Mouse (Mus musculus) neural tube, embryonic 10.5 days (tissue): ENCODE measurements at regions not wholly inside any gene's neighbourhood (a gene's known extent, or its start where the extent isn't known, plus 50 kb on each side); places are given as distances from the start of the nearest gene placed in this dataset.
"Not testable (repeated sequence)": the region's sequence is repeated elsewhere in the genome, so short reads cannot be mapped to it uniquely, and the experiment has no call there.

Experiments used
- DNase-seq: peaks from one replicate; pipeline ENCODE4 v3.0.0-alpha.2; 2017; ENCODE audit warnings: low spot score; ENCODE audit errors: extremely low spot score

GRCm38 (mm10) chr17:59179018-59179417 lies 165.8 kb upstream of the Nudt12 start:
- no peak for DNase-seq

DNA sequence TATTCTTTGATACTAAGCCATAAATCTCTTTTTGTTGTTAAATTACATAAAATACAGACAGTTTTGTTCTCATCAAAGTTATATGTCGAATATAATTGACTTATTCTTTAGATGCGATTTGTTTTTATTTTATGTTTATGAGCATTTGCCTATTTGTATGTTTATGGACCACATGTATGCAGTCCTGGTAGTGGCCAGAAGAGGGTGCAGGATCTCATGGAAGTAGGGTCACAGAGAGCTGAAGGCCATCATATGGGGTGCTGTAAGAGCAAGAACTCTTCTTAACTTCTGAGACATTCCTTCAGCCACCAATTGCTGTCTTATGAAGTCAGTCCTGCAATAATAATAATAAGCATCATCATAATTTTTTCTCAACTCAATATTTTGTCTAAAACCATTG lies 143.2 kb upstream of the Nudt12 start:
- no peak for DNase-seq

DNA sequence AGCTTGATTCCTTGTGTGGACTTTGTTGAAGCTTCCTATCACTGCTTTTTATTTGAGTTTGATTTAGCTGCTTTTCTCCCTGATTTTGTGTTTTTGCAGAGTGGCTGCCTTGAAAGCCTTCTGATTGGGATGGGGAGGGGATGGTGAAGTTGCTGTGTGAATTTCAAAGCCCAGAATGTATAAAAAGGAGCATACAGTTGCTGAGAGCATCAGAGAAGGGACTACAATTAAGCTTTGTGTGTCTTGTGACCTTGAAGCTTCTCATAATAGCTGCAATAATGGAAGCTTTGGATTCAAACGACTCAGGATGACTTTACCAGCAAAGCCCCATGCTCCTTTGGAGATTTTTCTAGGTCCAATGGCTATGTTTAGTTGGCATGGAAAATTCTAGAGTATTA lies 130.6 kb upstream of the Nudt12 start:
- no peak for DNase-seq

GRCm38 (mm10) chr17:59142995-59143759 lies 130.0 kb upstream of the Nudt12 start:
- DNase-seq = no peak

GRCm38 (mm10) chr17:59138791-59139190 lies 125.6 kb upstream of the Nudt12 start:
- DNase-seq = no peak

DNA sequence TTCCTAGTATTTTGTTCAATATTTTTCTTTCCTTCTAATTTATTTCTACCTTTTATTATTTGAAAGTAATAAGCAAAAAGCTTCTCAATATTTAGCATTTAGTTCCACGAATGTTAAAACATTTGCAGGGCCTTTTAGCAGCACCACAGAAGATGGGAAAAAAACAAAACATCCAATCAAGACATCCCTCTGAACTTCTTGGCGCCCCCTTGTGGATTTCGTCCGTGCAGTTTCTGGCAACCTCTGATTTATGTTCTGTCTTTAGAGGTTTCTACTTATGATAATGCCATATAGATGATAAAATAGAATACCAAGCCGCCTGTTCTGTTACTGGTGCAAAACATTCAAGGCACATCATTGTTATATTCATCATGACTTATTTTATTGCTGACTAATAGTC lies 86.2 kb upstream of the Nudt12 start:
- peak; percentile 32 for DNase-seq

GRCm38 (mm10) chr17:59076846-59077245 lies 63.7 kb upstream of the Nudt12 start:
- not testable (repeated sequence) for DNase-seq

DNA sequence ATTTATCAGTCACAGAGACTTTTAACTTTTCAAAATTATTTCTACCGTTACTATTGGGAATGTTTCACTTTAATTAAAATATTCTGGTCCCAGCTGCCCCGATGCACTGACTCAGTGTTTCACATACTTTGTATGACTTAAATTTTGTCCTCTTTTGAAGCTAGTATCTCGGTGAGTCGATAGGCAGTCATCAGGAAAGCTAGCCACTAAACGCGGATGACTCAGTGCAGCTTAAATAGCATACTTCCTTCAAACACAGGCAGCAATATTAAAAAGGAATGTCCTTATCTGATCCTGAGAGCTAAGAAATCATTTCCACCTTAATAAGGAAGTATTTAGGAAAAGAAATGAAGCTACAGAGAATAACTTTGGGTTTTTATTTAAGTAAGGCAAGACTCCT lies 63.2 kb upstream of the Nudt12 start:
- DNase-seq = not testable (repeated sequence)
